Mouse (Mus musculus) hindbrain, embryonic 12.5 days (tissue): ENCODE measurements at regions not wholly inside any gene's neighbourhood (a gene's known extent, or its start where the extent isn't known, plus 50 kb on each side); places are given as distances from the start of the nearest gene placed in this dataset.

Source experiments
- ATAC-seq: fragments of 200-750 bp; cut with Nextera tagmentation; 2 replicates; pipeline ENCODE4 v1.8.0; 2017; ENCODE audit warnings: moderate TSS enrichment; ENCODE audit not compliant: low FRiP score
- H3K27ac ChIP-seq: fragments of 300-500 bp; sonication (generic); 2 replicates; pipeline ENCODE4 v1.5.1; 2016; ENCODE audit warnings: mild to moderate bottlenecking
- H3K27me3 ChIP-seq: fragments of 300-500 bp; sonication (generic); 2 replicates; pipeline ENCODE4 v1.6.1; 2016; ENCODE audit warnings: mild to moderate bottlenecking
- H3K36me3 ChIP-seq: fragments of 300-500 bp; sonication (generic); 2 replicates; pipeline ENCODE4 v1.6.1; 2016; ENCODE audit warnings: mild to moderate bottlenecking
- H3K4me1 ChIP-seq: fragments of 300-500 bp; sonication (generic); 2 replicates; pipeline ENCODE4 v1.6.1; 2016
- H3K4me2 ChIP-seq: fragments of 300-500 bp; sonication (generic); replicated peaks from 2 replicates; pipeline ENCODE4 v1.6.1; 2016; ENCODE audit warnings: mild to moderate bottlenecking
- H3K4me3 ChIP-seq: fragments of 300-500 bp; sonication (generic); 2 replicates; pipeline ENCODE4 v1.5.1; 2016; ENCODE audit warnings: mild to moderate bottlenecking
- H3K9ac ChIP-seq: fragments of 300-500 bp; sonication (generic); 2 replicates; pipeline ENCODE4 v1.6.1; 2016; ENCODE audit warnings: mild to moderate bottlenecking, moderate library complexity
- H3K9me3 ChIP-seq: fragments of 300-500 bp; sonication (generic); replicated peaks from 2 replicates; pipeline ENCODE4 v1.6.1; 2016; ENCODE audit warnings: mild to moderate bottlenecking
- WGBS: fragments of 180-500 bp; shearing (Covaris S2); methylation state at CpG from one replicate; pipeline ENCODE4 v1.1.7; 2016; 5-methylcytosine and 5-hydroxymethylcytosine counted together

GRCm38 (mm10) chr14:72197972-72198371 is 293.7 kb downstream of the Gm9195 start:
- ATAC-seq: no peak
- Histone ChIP-seq H3K36me3 (no peaks in the 10 kb centered on the region), H3K4me1 (no peaks in the 10 kb centered on the region), H3K4me3 (no peak overlapping the region), H3K4me2 (no peak overlapping the region), H3K9me3 (no peaks in the 10 kb centered on the region), H3K9ac (no peak overlapping the region), H3K27ac (no peak overlapping the region), H3K27me3 (no peaks in the 10 kb centered on the region)
- 50% methylated on average over 7 of the region's 7 CpGs for WGBS

- Histone ChIP-seq H3K27ac (no peak overlapping the region), H3K4me3 (no peak overlapping the region), H3K4me2 (no peak overlapping the region), H3K4me1 (no peaks in the 10 kb centered on the region), H3K36me3 (no peaks in the 10 kb centered on the region), H3K27me3 (no peaks in the 10 kb centered on the region), H3K9ac (no peak overlapping the region), H3K9me3 (no peaks in the 10 kb centered on the region)
- peak; percentile 67 for ATAC-seq
- 31% methylated on average over 5 of the region's 5 CpGs for WGBS
Measured at GRCm38 (mm10) chr14:72187329-72187984, 304.2 kb downstream of the Gm9195 start.

GRCm38 (mm10) chr14:72175751-72176150 is 315.9 kb downstream of the Gm9195 start:
- Histone ChIP-seq H3K4me3 (no peak overlapping the region), H3K27me3 (no peaks in the 10 kb centered on the region), H3K36me3 (no peaks in the 10 kb centered on the region), H3K9me3 (no peaks in the 10 kb centered on the region), H3K9ac (no peak overlapping the region), H3K4me2 (no peak overlapping the region), H3K27ac (no peak overlapping the region), H3K4me1 (no peaks in the 10 kb centered on the region)
- ATAC-seq: no peak
- 93% methylated on average over 1 of the region's 1 CpGs for WGBS

- 85% methylated on average over 20 of the region's 20 CpGs for WGBS
- H3K9me3 ChIP-seq: no peaks in the 10 kb centered on the region
- no peak for ATAC-seq
- H3K9ac ChIP-seq: no peak overlapping the region
- H3K4me3 ChIP-seq: no peak overlapping the region
- H3K36me3 ChIP-seq: no peaks in the 10 kb centered on the region
- no peaks in the 10 kb centered on the region for H3K27me3 ChIP-seq
- no peak overlapping the region for H3K4me2 ChIP-seq
- H3K4me1 ChIP-seq: no peaks in the 10 kb centered on the region
- no peak overlapping the region for H3K27ac ChIP-seq
Measured at GRCm38 (mm10) chr14:72172549-72173405, 318.9 kb downstream of the Gm9195 start.

- no peaks in the 10 kb centered on the region for H3K4me1 ChIP-seq
- no peak overlapping the region for H3K4me2 ChIP-seq
- no peak overlapping the region for H3K4me3 ChIP-seq
- H3K36me3 ChIP-seq: no peaks in the 10 kb centered on the region
- no peak for ATAC-seq
- 85% methylated on average over 3 of the region's 3 CpGs for WGBS
- no peak overlapping the region for H3K27ac ChIP-seq
- H3K9me3 ChIP-seq: no peaks in the 10 kb centered on the region
- H3K27me3 ChIP-seq: no peaks in the 10 kb centered on the region
- no peak overlapping the region for H3K9ac ChIP-seq
Measured at GRCm38 (mm10) chr14:72171777-72172176, 319.9 kb downstream of the Gm9195 start.

GRCm38 (mm10) chr14:72158537-72159323 is 332.9 kb downstream of the Gm9195 start:
- 38% methylated on average over 13 of the region's 13 CpGs for WGBS
- Histone ChIP-seq H3K4me1 (peaks cover 8% of the 10 kb centered on the region; the same call in 1 of the 2 replicates), H3K9ac (no peak overlapping the region), H3K27ac (peak overlapping the region; percentile 56), H3K4me2 (peak overlapping the region; percentile 35), H3K9me3 (no peaks in the 10 kb centered on the region), H3K4me3 (no peak overlapping the region), H3K36me3 (no peaks in the 10 kb centered on the region), H3K27me3 (no peaks in the 10 kb centered on the region)
- ATAC-seq: peak; percentile 84

- H3K4me3 ChIP-seq: no peak overlapping the region
Measured at GRCm38 (mm10) chr14:72155197-72155907, 336.3 kb downstream of the Gm9195 start.

GRCm38 (mm10) chr14:72151676-72152075 is 340.0 kb downstream of the Gm9195 start:
- H3K9ac ChIP-seq: no peak overlapping the region
- H3K4me1 ChIP-seq: peaks cover 12% of the 10 kb centered on the region
- H3K27ac ChIP-seq: no peak overlapping the region
- no peak overlapping the region for H3K4me3 ChIP-seq
- H3K36me3 ChIP-seq: no peaks in the 10 kb centered on the region
- ATAC-seq: no peak
- no peaks in the 10 kb centered on the region for H3K27me3 ChIP-seq
- no peaks in the 10 kb centered on the region for H3K9me3 ChIP-seq
- WGBS: 78% methylated on average over 4 of the region's 4 CpGs
- H3K4me2 ChIP-seq: no peak overlapping the region

More at GRCm38 (mm10) chr14:72155197-72155907, 336.3 kb downstream of the Gm9195 start:
- WGBS: 29% methylated on average over 11 of the region's 11 CpGs
- H3K27ac ChIP-seq: peak overlapping the region; percentile 48; the same call in 1 of the 2 replicates
- H3K27me3 ChIP-seq: no peaks in the 10 kb centered on the region
- H3K9ac ChIP-seq: no peak overlapping the region
- H3K36me3 ChIP-seq: no peaks in the 10 kb centered on the region
- peaks cover 12% of the 10 kb centered on the region; the same call in 1 of the 2 replicates for H3K4me1 ChIP-seq
- no peak overlapping the region for H3K4me2 ChIP-seq
- ATAC-seq: no peak
- H3K9me3 ChIP-seq: no peaks in the 10 kb centered on the region

- peaks cover 10% of the 10 kb centered on the region for H3K4me1 ChIP-seq
- H3K4me3 ChIP-seq: no peak overlapping the region
- no peaks in the 10 kb centered on the region for H3K9me3 ChIP-seq
- no peaks in the 10 kb centered on the region for H3K36me3 ChIP-seq
- WGBS: 31% methylated on average over 4 of the region's 4 CpGs
- H3K9ac ChIP-seq: no peak overlapping the region
- H3K27me3 ChIP-seq: no peaks in the 10 kb centered on the region
- H3K27ac ChIP-seq: no peak overlapping the region
- ATAC-seq: peak; percentile 67
- H3K4me2 ChIP-seq: no peak overlapping the region
Measured at GRCm38 (mm10) chr14:72149463-72149862, 342.2 kb downstream of the Gm9195 start.

- Histone ChIP-seq H3K4me2 (no peak overlapping the region), H3K9me3 (no peaks in the 10 kb centered on the region), H3K4me1 (peaks cover 10% of the 10 kb centered on the region), H3K4me3 (no peak overlapping the region), H3K36me3 (no peaks in the 10 kb centered on the region), H3K9ac (no peak overlapping the region), H3K27me3 (no peaks in the 10 kb centered on the region), H3K27ac (no peak overlapping the region)
- no peak for ATAC-seq
- WGBS: 74% methylated on average over 1 of the region's 1 CpGs
Measured at GRCm38 (mm10) chr14:72148886-72149285, 342.8 kb downstream of the Gm9195 start.

- H3K4me3 ChIP-seq: no peak overlapping the region
- H3K9me3 ChIP-seq: no peaks in the 10 kb centered on the region
- H3K4me1 ChIP-seq: peaks cover 19% of the 10 kb centered on the region
- ATAC-seq: no peak
- no peaks in the 10 kb centered on the region for H3K27me3 ChIP-seq
- no peaks in the 10 kb centered on the region for H3K36me3 ChIP-seq
- 42% methylated on average over 2 of the region's 2 CpGs for WGBS
- no peak overlapping the region for H3K27ac ChIP-seq
- no peak overlapping the region for H3K9ac ChIP-seq
- no peak overlapping the region for H3K4me2 ChIP-seq
Measured at GRCm38 (mm10) chr14:72146381-72146780, 345.3 kb downstream of the Gm9195 start.
